8 mouse cellular contexts compared by ENCODE assay signal in genomic region chr17:46650232-46651031, GRCm38 (mm10). TPM values are rescaled to one million over a fixed set of nuclear protein-coding genes. Genes with fewer than 3 reads are reported as not detected.
DNase-seq lines count a peak whose midpoint lies in the region; ATAC-seq and TF ChIP-seq lines count a peak whose summit lies in the region.

TSS of gene Cul7 (plus strand) at chr17:46650337.

- no peaks in the 10 kb centered on the region for H3K27me3 ChIP-seq in cerebellum, adult 2 months (ENCODE audit: control insufficient read depth, insufficient read depth, low read length)
- H3K27me3 ChIP-seq in lung, embryonic 15.5 days: no peaks in the 10 kb centered on the region

- TF ChIP-seq CTCF in cerebellum, adult 2 months (IDR thresholded peaks at IDR 0.05; ENCODE audit: borderline replicate concordance, insufficient read depth, low read depth, low read length): no peak
- no peak for TF ChIP-seq CTCF in olfactory bulb, adult 2 months (IDR thresholded peaks at IDR 0.05; ENCODE audit: insufficient read depth, low read depth, low read length)

- DNase-seq in MEL-GATA-1-ER (ENCODE audit: extremely low read depth, low read depth): peak; percentile 58
- peak; percentile 90 to 92 for DNase-seq in cerebellum, adult 2 months
- DNase-seq in forelimb bud, embryonic 11.5 days (ENCODE audit: low read depth, low spot score): peak; percentile 92
- DNase-seq in heart, postnatal 4 days: peak; percentile 95
- peak; percentile 30 for DNase-seq in layer of hippocampus, adult 9-10 months (ENCODE audit: low spot score)
- DNase-seq in thymus, adult 18-20 months: peak; percentile 90

- H3K4me1 ChIP-seq in cerebellum, adult 2 months (ENCODE audit: control insufficient read depth, insufficient read depth, low read length): peaks cover 13% of the 10 kb centered on the region
- peaks cover 41% of the 10 kb centered on the region for H3K4me1 ChIP-seq in lung, embryonic 15.5 days
- H3K4me1 ChIP-seq in olfactory bulb, adult 2 months (ENCODE audit: control insufficient read depth, insufficient read depth, low read length): peaks cover 21% of the 10 kb centered on the region

- peaks cover 40% of the 10 kb centered on the region for H3K36me3 ChIP-seq in lung, embryonic 15.5 days

- peak within 1 kb of the TSS; percentile 84 for H3K9ac ChIP-seq in lung, embryonic 15.5 days

- TF ChIP-seq POLR2A in cerebellum, adult 2 months (IDR thresholded peaks at IDR 0.05; ENCODE audit: borderline replicate concordance, insufficient read depth, low read length): peak; percentile 75
- peak; percentile 86 for TF ChIP-seq POLR2A in olfactory bulb, adult 2 months (IDR thresholded peaks at IDR 0.05; ENCODE audit: insufficient read depth, low read depth, low read length)

- H3K4me2 ChIP-seq in lung, embryonic 15.5 days: peak within 1 kb of the TSS; percentile 87

- peak within 1 kb of the TSS; percentile 54 for H3K4me3 ChIP-seq in cerebellum, adult 2 months (replicated peaks; ENCODE audit: insufficient read depth, low read depth, low read length)
- H3K4me3 ChIP-seq in lung, embryonic 15.5 days: peak within 1 kb of the TSS; percentile 70
- H3K4me3 ChIP-seq in olfactory bulb, adult 2 months (ENCODE audit: insufficient read depth, low read depth, low read length): peak within 1 kb of the TSS; percentile 59

- ATAC-seq in lung, embryonic 15.5 days (ENCODE audit: borderline replicate concordance, extremely low read depth, low FRiP score, low TSS enrichment): peak; percentile 94

- H3K9me3 ChIP-seq in lung, embryonic 15.5 days: no peaks in the 10 kb centered on the region

- WGBS in cerebellum, adult 2 months: 1% methylated on average over 58 of the region's 58 CpGs
- WGBS in lung, embryonic 15.5 days: under 1% methylated on average over 58 of the region's 58 CpGs
- under 1% methylated on average over 58 of the region's 58 CpGs for WGBS in olfactory bulb, adult 2 months

- peak within 1 kb of the TSS; percentile 85 for H3K27ac ChIP-seq in cerebellum, adult 2 months (ENCODE audit: insufficient read depth, low read length)
- H3K27ac ChIP-seq in lung, embryonic 15.5 days: peak within 1 kb of the TSS; percentile 96
- H3K27ac ChIP-seq in olfactory bulb, adult 2 months (ENCODE audit: insufficient read depth, low read depth, low read length): peak within 1 kb of the TSS; percentile 64

RNA-seq across cellular contexts. Expression of gene Cul7, which starts in this region (rescaled TPM):
- 43.3 and 44.5 TPM in 2 replicates for polyA plus RNA-seq in cerebellum, adult 2 months (2012; rRNA removed)
- 10 to 100 TPM; 65.5 to 66.6 TPM for total RNA-seq in heart, postnatal 4 days (2021)
- polyA plus RNA-seq in lung, embryonic 15.5 days (2015; fragmentation: Nextera tagmentation; extraction: Ambion mirVana): 48.2 and 49.5 TPM in 2 replicates
- not detected in 2 replicates for polyA plus RNA-seq in olfactory bulb, adult 2 months (2012; ENCODE audit: insufficient read depth, insufficient read length, low replicate concordance, missing spikeins)

Comparison
In these comparisons a context has a peak if more than half of its experiments do, and no peak if none do; other contexts are left out.
1. Peak in every context shown above with its lines: DNase-seq, ATAC-seq, H3K4me3 ChIP-seq and H3K27ac ChIP-seq.
2. RNA of gene Cul7 (polyA plus RNA-seq): 48.2 to 49.5 TPM in lung, embryonic 15.5 days and 43.3 to 44.5 TPM in cerebellum, adult 2 months; not detected in olfactory bulb, adult 2 months; every median in the first group is over 10 times any median in the second.
3. DNase-seq: peak in every context shown above with its lines; median percentile 95 in heart, postnatal 4 days; 92 in forelimb bud, embryonic 11.5 days; 91 in cerebellum, adult 2 months; 90 in thymus, adult 18-20 months; 58 in MEL-GATA-1-ER; 30 in layer of hippocampus, adult 9-10 months.